Mouse (Mus musculus) testis, adult 2 months (tissue): ENCODE results near the gene Arid2.

ENCODE experiments used
- CTCF ChIP-seq: fragments of 200-500 bp; IDR thresholded peaks from 2 replicates; pipeline ENCODE4 v1.5.1; 2012; ENCODE audit warnings: low read depth, mild to moderate bottlenecking, inconsistent platforms, low read length, moderate library complexity; ENCODE audit not compliant: control insufficient read depth, insufficient read depth, insufficient replicate concordance
- POLR2A ChIP-seq: fragments of 200-500 bp; IDR thresholded peaks from 2 replicates; pipeline ENCODE4 v1.6.1; 2012; ENCODE audit warnings: low read depth, mild to moderate bottlenecking, inconsistent platforms, low read length, moderate library complexity; ENCODE audit not compliant: control insufficient read depth

- TF ChIP-seq POLR2A, result no peak
- no peak for TF ChIP-seq CTCF
Measured at GRCm38 (mm10) chr15:96315664-96316063, 28.3 kb downstream of the Arid2 start.
